Mouse (Mus musculus): ENCODE results near the gene Catsper3.

Gene Catsper3

DNA sequence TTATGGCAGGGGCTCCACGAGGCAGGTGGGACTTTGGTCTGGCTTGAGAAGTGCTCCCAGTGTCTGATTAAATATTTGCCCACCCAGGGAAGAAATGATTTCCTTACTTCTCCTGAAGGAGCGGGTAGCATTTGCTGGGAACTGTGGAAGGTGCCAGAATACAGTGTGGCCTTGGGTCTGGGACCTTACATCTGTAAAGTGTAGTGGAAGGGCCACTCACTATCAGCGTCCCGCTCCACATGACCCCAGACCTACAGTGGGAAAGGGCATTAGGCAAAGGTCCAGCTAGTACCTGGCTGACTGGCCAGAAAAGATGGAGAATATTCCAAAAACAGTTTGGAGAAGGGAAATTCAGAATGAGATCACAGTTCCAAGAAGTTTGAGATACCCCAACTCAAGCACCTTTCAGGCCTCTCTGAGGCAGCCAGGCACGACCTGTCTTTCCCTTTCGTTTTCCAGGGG, 43.3 kb downstream of the Catsper3 start:
- no peak for DNase-seq

- no peak for DNase-seq
Measured at GRCm38 (mm10) chr13:55828141-55829017, 44.0 kb downstream of the Catsper3 start.

DNA sequence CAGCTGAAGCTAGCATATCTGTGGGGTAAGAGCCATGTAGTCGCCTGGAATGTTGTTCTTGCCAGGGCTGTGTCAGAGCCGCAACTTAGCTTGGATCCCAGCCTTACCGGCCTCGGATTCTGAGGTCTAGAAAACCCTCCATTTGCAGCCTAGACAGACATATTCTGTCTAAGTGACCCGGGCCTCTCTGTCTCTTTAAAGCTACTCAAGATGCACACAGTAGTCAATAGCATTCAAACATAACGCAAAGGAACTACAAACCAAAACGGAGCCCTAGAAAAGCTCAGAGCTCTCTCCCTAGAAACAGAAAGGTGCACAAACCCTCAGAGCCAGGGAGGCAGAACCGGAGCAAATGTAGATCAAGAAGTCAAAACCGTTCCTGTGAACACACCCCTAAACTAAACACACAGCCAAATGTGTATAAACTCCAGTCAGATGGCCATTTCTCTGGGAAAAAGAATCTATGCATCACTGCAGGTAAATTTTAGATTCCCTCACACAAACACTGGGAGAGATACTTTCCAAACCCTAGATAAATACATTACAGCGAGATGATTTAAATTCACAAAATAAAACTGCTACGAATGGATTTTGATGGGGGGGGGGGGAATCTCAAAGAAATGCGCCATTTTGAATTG, 44.8 kb downstream of the Catsper3 start:
- DNase-seq: no peak

GRCm38 (mm10) chr13:55830081-55830832, 45.9 kb downstream of the Catsper3 start:
- DNase-seq: no peak

DNA sequence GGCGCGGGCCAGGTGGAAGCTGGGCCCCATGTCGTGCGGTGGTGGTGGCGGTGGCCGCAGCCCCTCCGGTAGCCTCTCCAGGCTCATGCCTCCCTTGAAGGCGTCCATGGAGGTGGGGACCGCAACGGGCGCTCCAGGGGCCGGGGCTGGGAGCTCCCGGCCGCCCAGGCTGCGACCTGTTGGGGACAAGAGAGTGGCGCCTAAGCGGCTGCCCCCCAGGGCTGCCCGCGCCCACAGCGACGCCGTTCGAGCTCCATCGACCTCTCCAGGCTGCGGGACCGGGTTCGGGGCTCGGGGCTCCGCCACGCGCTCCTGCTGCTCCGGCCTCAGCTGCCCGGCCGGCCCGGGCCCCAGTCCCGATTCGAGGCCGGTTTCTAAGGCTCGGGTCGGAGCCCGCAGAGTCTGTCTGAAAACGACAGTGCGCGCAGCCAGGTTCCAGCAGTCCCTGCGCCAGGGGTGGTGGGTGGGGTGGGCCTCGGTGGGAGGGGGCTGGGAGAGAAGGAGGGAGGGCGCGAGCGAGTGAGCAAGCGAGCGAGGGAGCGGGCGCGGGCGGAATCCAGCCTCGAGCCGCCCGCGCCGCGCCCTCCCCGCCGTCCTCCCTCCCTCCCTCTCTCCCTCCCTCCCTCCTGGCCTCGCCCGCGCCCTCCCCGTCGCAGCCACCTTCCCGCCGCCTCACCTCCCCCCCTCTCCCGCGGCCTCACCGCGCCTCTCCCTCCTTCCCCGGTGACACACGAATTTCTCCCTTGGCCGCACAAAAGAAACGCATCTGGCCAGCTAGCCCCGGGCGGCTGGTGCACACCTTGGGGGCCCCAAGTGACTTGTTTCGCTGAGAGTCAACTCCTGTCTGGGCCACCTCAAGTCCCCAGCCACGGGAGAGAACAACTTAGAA, 46.7 kb downstream of the Catsper3 start:
- DNase-seq: no peak

- DNase-seq: no peak
Measured at GRCm38 (mm10) chr13:55831722-55832160, 47.4 kb downstream of the Catsper3 start.

DNA sequence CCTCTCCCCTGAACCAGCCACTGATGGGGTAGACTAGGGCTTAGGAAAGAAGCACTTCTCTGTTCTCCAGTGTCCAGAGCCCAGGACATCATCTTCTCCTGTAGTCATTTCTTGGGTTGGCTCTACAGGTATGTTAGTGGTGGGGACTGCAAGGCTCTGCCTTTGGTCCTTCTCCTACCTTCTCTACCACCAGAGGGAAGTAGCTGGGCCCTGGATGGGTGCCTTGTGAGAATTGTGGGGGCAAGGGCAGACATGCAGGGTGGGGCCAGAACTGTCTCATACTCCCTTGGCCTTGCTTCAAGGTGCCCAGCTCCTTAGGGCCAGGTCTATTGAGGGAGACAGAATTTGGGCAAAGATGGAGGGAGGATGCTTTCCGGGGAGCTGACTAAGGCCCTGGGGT, 48.2 kb downstream of the Catsper3 start:
- DNase-seq: no peak

GRCm38 (mm10) chr13:55833921-55834320, 49.6 kb downstream of the Catsper3 start:
- no peak for DNase-seq

DNA sequence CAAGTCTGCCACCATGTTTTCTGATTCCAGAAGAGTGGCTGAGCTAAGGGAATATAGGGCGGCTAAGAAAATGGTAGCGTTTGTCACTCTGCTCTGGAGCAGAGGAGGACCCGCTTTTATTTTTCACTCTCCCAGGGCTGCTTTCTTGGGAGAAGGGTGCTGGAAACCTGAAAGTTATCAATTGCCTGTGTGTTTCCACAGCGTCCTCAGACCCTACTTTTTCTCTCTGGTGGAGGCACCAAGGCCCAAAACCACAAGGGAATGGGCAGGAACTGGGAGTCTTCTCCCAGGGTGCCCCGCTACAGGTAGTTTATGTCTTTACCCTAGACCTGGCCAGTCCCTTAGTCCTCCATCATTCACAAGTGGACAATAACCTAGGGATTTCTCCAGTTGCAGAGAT, 50.3 kb downstream of the Catsper3 start:
- no peak for DNase-seq

- DNase-seq: no peak
Measured at GRCm38 (mm10) chr13:55835548-55836097, 51.3 kb downstream of the Catsper3 start.

DNA sequence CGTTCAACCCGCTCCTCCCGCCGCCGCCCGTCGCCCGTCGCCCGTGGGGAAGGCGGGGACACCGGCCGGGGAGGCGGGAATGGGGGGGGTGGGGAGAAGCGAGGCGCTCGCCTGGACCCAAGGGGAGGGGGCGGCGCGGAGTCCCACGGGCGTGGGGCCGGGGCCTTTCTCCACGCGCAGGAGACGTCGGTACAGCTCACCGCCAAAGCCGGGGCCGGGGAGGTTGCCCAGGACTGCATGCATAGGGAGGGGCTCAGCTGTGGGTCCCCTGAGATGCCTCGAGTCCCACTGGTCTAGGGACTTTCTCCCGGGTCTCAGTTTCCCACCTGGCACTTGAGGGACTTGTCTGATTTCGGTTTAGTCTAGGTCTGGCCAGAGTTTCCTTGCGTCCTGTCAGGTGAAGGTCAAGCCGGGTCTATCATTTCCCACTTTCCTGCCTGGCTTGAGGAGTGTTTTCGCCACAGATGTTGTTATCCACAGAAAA, 51.8 kb downstream of the Catsper3 start, which contains the start of gene Pitx1:
Gene Pitx1 (minus strand): TSS at position 51 of the 484 bp plus-strand sequence.
- no peak for DNase-seq

- no peak for DNase-seq
Measured at GRCm38 (mm10) chr13:55836786-55837780, 52.7 kb downstream of the Catsper3 start.

DNA sequence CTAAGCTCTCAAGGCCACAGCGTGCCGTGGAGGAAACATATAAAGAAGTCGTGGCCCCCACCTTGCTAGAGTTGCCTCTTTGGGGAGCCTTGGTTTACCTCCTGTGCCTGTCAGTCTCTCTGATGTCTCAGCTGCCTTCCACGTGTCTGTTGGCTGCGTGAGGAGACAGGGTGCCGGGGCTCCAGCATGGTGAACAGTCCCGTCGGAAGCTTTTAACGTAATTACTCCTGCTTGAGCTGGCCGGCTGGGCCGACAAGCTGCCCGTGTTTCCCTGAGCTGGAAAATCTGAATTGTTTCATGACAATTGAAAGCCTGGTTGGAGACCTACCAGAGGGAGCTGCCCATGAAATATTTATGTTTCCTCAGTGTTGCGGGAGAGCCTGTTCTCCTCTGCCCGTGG, 55.9 kb downstream of the Catsper3 start:
- no peak for DNase-seq

DNA sequence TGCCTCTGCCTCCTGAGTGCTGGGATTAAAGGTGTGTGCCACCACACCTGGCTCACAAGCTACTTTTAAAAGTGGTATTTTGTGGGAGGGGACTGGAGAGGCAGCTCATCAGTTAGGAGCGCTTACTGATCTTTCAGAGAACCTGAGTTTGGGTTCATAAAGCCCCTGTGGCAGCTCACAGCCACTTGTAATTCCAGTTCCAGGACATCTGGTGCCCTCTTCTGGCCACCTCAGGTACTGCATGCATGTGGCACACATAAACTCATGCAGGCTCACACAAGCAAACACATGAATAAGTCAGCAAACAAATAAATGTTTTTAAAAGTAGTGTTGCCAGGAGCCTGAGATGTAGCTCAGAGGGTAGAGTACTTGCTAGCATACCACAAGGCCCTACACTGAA, 59.3 kb downstream of the Catsper3 start:
- no peak for DNase-seq

DNA sequence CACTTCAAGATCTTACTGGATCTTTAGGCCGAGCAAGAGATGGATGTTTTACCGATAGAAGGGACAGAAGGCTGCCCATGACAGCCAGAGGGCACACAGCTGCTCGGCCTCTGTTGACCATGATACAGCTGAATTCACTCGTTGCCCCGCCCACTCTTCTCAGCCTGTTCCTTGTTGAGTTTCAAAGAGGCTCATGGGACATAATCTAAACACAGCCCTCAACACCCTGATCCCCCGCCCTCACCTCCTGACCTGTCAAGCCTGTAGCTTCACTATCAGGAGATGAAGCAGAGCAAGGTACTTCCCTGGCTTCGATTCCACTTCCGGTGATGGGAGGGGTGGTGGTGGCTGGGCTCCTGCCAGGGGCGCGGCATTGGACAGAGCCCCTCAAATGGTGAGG, 63.4 kb downstream of the Catsper3 start:
- DNase-seq: no peak

- DNase-seq: no peak
Measured at GRCm38 (mm10) chr13:55848604-55849190, 64.3 kb downstream of the Catsper3 start.

DNA sequence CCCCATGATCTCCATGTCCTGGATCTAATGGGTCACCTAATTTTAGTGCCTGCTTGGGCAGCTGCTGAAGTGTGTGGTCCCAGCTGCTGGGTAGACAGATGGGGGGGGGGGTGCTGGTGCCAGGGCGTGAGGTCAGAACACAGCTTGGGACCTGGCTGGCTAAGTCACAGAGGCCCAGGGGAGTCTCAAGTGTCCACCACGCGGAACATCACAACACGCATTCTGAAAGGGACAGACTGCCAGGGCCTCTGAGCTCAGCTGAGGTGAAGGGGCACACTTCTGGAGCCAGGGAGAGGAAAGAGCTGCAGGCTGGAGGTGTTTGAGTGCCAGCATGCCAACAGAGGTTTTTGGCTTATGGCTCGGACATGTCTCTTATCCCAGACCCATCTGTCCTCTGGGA, 66.4 kb downstream of the Catsper3 start:
- no peak for DNase-seq

DNA sequence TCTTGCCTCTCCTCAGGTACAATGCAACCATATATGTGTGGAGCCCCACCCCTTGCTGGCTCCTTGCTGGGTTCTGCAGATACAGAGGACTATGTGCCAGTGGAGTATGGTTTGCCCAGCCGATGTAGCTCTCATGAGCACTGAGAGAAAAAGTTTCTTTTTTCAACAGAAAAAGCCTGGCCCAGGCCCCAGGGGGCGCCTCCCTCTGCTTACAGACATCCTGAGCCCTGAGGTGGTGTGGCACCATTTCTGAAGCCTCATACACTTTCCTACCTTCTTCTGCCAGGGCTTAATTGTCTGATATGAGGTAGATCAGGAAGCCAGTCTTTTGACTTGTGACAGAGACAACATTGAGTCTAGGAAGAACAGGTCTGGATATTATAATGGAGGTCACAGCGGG, 67.8 kb downstream of the Catsper3 start:
- DNase-seq: no peak

GRCm38 (mm10) chr13:55855793-55856192, 71.4 kb downstream of the Catsper3 start:
- peak; percentile 36 for DNase-seq

GRCm38 (mm10) chr13:55858463-55858862, 74.1 kb downstream of the Catsper3 start:
- no peak for DNase-seq
